Mouse (Mus musculus) bone marrow macrophage, adult 2 months (primary cell): ENCODE results near the gene Alpk3. TPM values are rescaled to one million over a fixed set of nuclear protein-coding genes. Genes with fewer than 3 reads are reported as not detected.
A peak's percentile ranks its signal among the peaks of the same experiment; 100 is the strongest.

ENCODE experiments used
- H3K27ac ChIP-seq: 2 replicates; pipeline ENCODE4 v1.5.1; 2012; ENCODE audit warnings: low read depth, low read length; ENCODE audit not compliant: insufficient read depth
- H3K4me1 ChIP-seq: 2 replicates; pipeline ENCODE4 v1.6.1; 2012; ENCODE audit warnings: low read length; ENCODE audit not compliant: control insufficient read depth, insufficient read depth
- H3K4me3 ChIP-seq: 2 replicates; pipeline ENCODE4 v1.5.1; 2012; ENCODE audit warnings: mild to moderate bottlenecking, low read length, moderate library complexity; ENCODE audit not compliant: insufficient read depth
- CTCF ChIP-seq: IDR thresholded peaks from 2 replicates; pipeline ENCODE4 v1.5.1; 2012; ENCODE audit warnings: low read depth, mild to moderate bottlenecking, low read length, moderate library complexity
- POLR2A ChIP-seq: IDR thresholded peaks from 2 replicates; pipeline ENCODE4 v1.6.1; 2012; ENCODE audit warnings: mild to moderate bottlenecking, low read depth, low read length, borderline replicate concordance
- polyA plus RNA-seq: library from polyadenylated mRNA; stranded (reverse); fragments of >200 nt; gene quantifications from 2 replicates; pipeline ENCODE4 v1.2.4, GENCODE M21; 2012; ENCODE audit not compliant: missing spikeins, insufficient read depth, insufficient read length

The Alpk3 gene
- polyA plus RNA-seq, 1 experiment = not detected

GRCm38 (mm10) chr7:81121099-81121498, 63.7 kb downstream of the Alpk3 start:
- H3K4me1 ChIP-seq = peaks cover 20% of the 10 kb centered on the region
- H3K27ac ChIP-seq = peak overlapping the region; percentile 39
- H3K4me3 ChIP-seq = no peak overlapping the region
- no peak for TF ChIP-seq POLR2A
- no peak for TF ChIP-seq CTCF

GRCm38 (mm10) chr7:81122808-81123207, 65.4 kb downstream of the Alpk3 start:
- Histone ChIP-seq H3K4me3 (no peak overlapping the region), H3K4me1 (peaks cover 20% of the 10 kb centered on the region), H3K27ac (no peak overlapping the region)
- TF ChIP-seq POLR2A = no peak
- no peak for TF ChIP-seq CTCF

GRCm38 (mm10) chr7:81123553-81123952, 66.2 kb downstream of the Alpk3 start:
- Histone ChIP-seq H3K4me3 (no peak overlapping the region), H3K4me1 (peaks cover 16% of the 10 kb centered on the region), H3K27ac (no peak overlapping the region)
- TF ChIP-seq POLR2A (no peak), CTCF (no peak)

GRCm38 (mm10) chr7:81124773-81125172, 67.4 kb downstream of the Alpk3 start:
- H3K27ac ChIP-seq = no peak overlapping the region
- peaks cover 16% of the 10 kb centered on the region for H3K4me1 ChIP-seq
- no peak for TF ChIP-seq CTCF
- no peak for TF ChIP-seq POLR2A
- no peak overlapping the region for H3K4me3 ChIP-seq

- no peak overlapping the region for H3K4me3 ChIP-seq
- no peak overlapping the region for H3K27ac ChIP-seq
- peaks cover 10% of the 10 kb centered on the region for H3K4me1 ChIP-seq
- TF ChIP-seq POLR2A (no peak), CTCF (no peak)
Measured at GRCm38 (mm10) chr7:81125215-81126175, 68.1 kb downstream of the Alpk3 start.

GRCm38 (mm10) chr7:81131864-81132263, 74.5 kb downstream of the Alpk3 start:
- TF ChIP-seq CTCF = no peak
- TF ChIP-seq POLR2A = no peak
- Histone ChIP-seq H3K4me1 (peaks cover 11% of the 10 kb centered on the region), H3K4me3 (no peak overlapping the region), H3K27ac (no peak overlapping the region)

- Histone ChIP-seq H3K4me3 (no peak overlapping the region), H3K4me1 (peaks cover 11% of the 10 kb centered on the region), H3K27ac (no peak overlapping the region)
- no peak for TF ChIP-seq POLR2A
- no peak for TF ChIP-seq CTCF
Measured at GRCm38 (mm10) chr7:81132851-81133279, 75.5 kb downstream of the Alpk3 start.

- TF ChIP-seq CTCF = no peak
- TF ChIP-seq POLR2A = no peak
- no peak overlapping the region for H3K27ac ChIP-seq
- H3K4me1 ChIP-seq = peaks cover 11% of the 10 kb centered on the region
- H3K4me3 ChIP-seq = no peak overlapping the region
Measured at GRCm38 (mm10) chr7:81133416-81133815, 76.0 kb downstream of the Alpk3 start.

GRCm38 (mm10) chr7:81133941-81134340, 76.5 kb downstream of the Alpk3 start:
- Histone ChIP-seq H3K27ac (no peak overlapping the region), H3K4me1 (peaks cover 11% of the 10 kb centered on the region), H3K4me3 (no peak overlapping the region)
- TF ChIP-seq POLR2A (no peak), CTCF (no peak)

- H3K4me1 ChIP-seq = peaks cover 11% of the 10 kb centered on the region
- H3K4me3 ChIP-seq = peak overlapping the region; percentile 4; the same call in 1 of the 2 replicates
- TF ChIP-seq POLR2A (no peak), CTCF (no peak)
- H3K27ac ChIP-seq = no peak overlapping the region
Measured at GRCm38 (mm10) chr7:81134614-81135067, 77.2 kb downstream of the Alpk3 start.
